Mouse (Mus musculus) CD4-positive, CD25-positive, alpha-beta regulatory T cell, adult 2 months (primary cell): ENCODE measurements around the gene Mpig6b.
A peak's percentile ranks its signal among the peaks of the same experiment; 100 is the strongest.

Source experiments
- DNase-seq: peaks from one replicate; pipeline ENCODE4 v3.0.0-alpha.2; 2012; ENCODE audit warnings: low read depth, low spot score

Gene Mpig6b

GRCm38 (mm10) chr17:35060071-35060470 is 5.9 kb downstream of the Mpig6b start:
- no peak for DNase-seq

DNA sequence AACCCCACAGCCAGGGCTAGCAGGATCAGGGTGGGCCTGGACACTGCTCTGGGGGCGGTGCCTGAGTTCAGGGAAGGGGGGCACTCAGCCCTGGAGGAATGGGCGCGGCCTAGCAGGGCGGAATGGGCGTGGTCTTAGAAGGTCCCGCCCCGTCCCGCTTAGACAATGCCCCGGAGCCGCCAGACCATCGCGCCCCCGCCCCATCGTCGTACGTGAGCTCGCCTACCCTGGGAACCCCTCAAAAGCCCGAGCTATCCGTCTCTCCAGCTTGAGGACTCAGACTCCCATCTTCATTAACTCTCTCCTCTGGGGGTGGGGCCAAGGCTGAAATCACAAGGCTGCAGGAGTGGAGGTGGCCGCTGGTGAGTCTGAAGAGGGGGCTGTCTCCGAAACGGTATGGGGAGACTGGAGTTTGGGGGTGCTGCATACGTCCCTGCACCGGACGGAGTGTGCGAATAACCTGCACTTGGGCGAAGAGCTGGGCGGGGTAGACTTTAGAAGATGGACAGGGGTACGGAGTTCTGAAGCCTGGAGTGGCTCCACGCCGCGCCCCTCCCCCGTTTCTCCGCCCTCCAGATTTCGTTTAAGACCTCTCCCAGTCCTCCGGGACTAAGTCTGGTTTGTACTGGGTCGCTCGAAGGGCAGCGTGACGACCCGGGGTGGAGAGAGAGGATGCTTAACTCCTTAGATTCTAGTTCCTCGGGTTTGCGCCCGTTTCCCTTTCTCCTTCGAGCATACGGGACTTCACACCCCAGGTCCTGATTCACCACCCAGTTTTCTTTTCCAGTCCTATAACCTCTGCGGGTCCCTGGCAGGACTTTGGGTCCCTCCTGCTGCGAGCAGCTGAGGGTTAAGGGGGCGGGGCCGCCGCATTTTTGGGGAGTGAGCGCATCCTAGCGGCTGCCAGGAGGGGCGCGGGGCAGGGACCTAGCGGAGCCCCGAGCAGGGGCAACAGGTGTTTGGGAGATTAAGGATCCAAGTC is 6.8 kb downstream of the Mpig6b start, which contains the start of gene Ddah2:
Gene Ddah2 (plus strand): TSS at position 125 of the 982 bp plus-strand sequence.
- DNase-seq: peak; percentile 90

DNA sequence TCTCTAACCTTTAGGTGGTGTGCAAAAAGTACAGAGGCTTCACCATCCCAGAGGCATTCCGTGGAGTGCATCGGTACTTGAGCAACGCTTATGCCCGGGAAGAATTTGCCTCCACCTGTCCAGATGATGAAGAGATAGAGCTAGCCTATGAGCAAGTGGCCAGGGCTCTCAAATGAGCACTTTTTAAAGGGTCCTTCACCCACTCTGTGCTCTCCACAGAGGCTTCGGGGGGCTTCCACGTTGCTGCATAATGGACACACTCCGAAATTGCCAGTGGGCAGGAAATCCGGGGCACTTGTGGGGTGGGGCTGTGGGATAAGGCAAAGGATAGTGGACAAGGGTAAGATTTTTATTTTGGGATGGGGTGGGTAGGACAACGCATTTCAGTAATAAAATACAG is 7.7 kb downstream of the Mpig6b start:
- no peak for DNase-seq

DNA sequence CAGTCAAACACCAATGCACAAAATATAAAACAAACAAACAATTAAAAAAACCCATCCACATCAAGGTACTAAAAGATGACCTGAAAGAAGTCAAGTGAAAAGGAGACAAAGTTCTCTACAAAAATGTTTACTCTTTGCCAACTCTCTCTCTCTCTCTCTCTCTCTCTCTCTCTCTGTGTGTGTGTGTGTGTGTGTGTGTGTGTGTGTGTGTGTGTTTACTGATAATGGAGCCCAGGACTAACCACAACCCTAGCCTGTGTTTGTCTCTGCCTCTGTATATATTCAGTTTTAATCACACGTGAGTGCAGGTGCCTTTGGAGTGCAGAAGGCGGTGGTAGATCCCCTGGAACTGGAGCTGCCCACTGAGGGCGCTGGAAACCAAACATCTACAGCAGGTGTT is 8.9 kb downstream of the Mpig6b start:
- DNase-seq: no peak

GRCm38 (mm10) chr17:35055691-35056495 is 10.1 kb downstream of the Mpig6b start:
- DNase-seq: no peak

DNA sequence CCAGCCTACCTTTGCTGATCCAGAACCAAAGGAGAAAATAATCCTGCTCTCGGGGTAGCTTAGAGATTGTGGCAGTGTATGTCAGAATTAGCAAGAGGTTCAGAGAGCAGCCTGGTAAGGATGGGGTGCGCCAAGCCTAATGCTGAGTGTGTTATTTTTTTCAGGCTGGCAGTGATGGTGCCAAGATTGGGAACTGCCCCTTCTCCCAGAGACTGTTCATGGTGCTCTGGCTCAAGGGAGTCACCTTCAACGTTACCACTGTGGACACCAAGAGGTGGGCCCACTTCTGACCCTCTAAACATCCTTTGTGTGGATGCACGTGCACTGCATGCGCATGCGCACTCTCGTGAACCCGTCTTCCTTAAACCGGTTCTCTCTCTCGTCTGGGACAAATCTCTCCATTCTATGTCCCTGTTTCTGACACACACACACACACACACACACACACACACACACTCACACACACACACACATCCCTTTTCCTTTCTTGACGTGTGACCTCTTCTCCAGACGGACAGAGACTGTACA is 13.6 kb downstream of the Mpig6b start:
- no peak for DNase-seq

GRCm38 (mm10) chr17:35051156-35052086 is 14.6 kb downstream of the Mpig6b start:
- peak; percentile 85 for DNase-seq

GRCm38 (mm10) chr17:35050126-35050750 is 15.7 kb downstream of the Mpig6b start:
- DNase-seq: peak; percentile 74

DNA sequence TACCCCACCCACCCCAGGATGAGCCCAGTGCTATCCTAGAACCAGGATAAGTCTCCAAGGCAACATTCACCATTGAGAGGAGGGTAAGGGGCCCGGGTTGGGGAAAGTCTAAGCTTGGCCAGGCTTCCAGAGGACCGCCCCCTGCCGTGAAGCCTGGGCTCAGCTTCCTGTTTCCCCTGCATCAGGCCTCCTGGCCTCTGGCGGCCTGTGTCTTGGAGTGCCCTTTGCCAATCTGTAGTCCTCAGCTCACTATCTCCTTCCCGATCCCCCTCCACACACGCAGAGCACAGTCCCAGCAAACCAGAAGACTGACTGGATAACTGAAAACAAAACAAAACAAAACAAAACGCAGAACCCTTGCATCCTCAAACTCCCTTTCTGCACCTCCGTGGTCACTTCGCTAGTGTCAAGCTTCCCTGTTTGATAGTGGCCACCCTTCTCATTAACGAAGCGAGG is 16.4 kb downstream of the Mpig6b start, which contains the start of gene Clic1:
Gene Clic1 (plus strand): TSS at position 406 of the 456 bp plus-strand sequence.
- DNase-seq: peak; percentile 61

DNA sequence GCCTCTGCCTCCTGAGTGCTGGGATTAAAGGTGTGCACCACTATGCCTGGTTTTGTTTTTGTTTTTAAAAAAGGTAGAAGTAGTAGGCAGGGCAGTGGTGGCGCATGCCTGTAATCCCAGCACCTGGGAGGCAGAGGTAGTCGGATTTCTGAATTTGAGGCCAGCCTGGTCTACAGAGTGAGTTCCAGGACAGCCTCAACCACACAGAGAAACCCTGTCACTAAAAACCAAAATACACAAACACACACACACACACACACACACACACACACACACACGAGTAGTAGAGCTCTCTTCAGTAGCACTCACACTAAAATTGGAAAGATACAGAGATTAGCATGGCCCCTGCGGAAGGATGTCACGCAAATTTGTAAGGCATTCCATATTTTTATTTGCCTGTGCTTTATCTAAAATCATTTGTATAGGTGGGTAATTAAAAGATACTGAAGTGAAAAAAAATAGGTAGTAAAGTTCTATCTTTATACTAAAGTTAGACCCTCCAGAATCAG is 17.0 kb downstream of the Mpig6b start:
- no peak for DNase-seq

- peak; percentile 69 for DNase-seq
These were observed 17.6 kb downstream of the Mpig6b start for GRCm38 (mm10) chr17:35048149-35048931.

GRCm38 (mm10) chr17:35047688-35048087 is 18.3 kb downstream of the Mpig6b start:
- no peak for DNase-seq

GRCm38 (mm10) chr17:35046681-35047455 is 19.1 kb downstream of the Mpig6b start, which contains the start of gene Msh5:
Gene Msh5, minus strand, starts transcription at chr17:35046745.
- peak; percentile 98 for DNase-seq

DNA sequence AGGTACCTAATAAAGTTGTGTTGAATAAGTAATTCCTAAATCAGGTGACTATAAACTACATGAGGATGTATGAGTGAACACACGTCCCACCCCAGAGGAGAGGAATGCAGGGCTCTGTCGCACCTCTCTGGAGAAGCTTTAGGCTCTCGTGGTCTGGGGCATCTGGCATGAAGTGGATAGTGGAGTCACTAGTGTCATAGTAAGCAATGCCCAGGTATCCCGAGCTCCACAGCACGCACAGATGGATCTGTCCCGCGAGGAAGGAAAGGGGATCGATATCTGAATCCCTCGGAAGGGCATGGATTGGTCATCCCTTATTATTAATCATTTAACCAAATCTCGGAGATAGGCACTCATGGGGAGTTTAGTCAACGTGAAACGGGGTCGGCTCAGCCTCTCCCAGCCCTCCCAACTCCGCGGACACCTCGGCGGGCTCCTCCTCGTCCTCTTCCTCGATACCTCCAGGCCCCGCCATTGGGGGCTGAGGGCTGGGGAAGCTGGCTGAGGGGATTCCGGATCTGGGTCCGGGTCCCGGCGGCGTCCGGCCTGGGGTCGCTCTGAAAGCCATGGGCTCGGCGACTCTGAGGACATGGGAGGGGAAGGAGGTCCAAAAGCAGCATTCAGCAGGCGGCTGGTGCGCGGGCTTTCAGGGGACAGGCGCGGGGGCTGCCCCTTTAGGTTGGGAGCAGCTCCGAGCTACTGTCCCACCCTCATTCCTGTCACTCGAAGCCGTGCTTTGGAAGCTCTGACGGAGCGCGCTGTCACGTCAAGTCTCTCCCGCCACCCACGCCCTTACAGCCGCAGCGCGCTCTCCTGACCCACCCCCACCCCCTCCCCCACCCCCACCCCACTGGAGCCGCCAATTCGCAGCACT is 19.9 kb downstream of the Mpig6b start:
- no peak for DNase-seq

- no peak for DNase-seq
These were observed 20.8 kb downstream of the Mpig6b start for GRCm38 (mm10) chr17:35044904-35045806.

GRCm38 (mm10) chr17:35043794-35044193 is 22.2 kb downstream of the Mpig6b start:
- DNase-seq: no peak
